Mouse (Mus musculus) bone marrow, adult 2 months (tissue): ENCODE measurements at regions not wholly inside any gene's neighbourhood (a gene's known extent, or its start where the extent isn't known, plus 50 kb on each side); places are given as distances from the start of the nearest gene placed in this dataset.

ENCODE experiments used
- CTCF ChIP-seq: fragments of 200-500 bp; IDR thresholded peaks from 2 replicates; pipeline ENCODE4 v1.5.1; 2011; ENCODE audit warnings: low read length, control low read depth; ENCODE audit not compliant: control insufficient read depth, insufficient read depth
- POLR2A ChIP-seq: fragments of 200-500 bp; IDR thresholded peaks from 2 replicates; pipeline ENCODE4 v1.6.1; 2011; ENCODE audit warnings: low read depth, mild to moderate bottlenecking, control low read depth, low read length, borderline replicate concordance; ENCODE audit not compliant: control insufficient read depth

- TF ChIP-seq CTCF (no peak), POLR2A (no peak)
These were observed 96.3 kb upstream of the Cyyr1 start for GRCm38 (mm10) chr16:85649516-85649915.
